Mouse (Mus musculus): ENCODE measurements at regions not wholly inside any gene's neighbourhood (a gene's known extent, or its start where the extent isn't known, plus 50 kb on each side); places are given as distances from the start of the nearest gene placed in this dataset.

DNA sequence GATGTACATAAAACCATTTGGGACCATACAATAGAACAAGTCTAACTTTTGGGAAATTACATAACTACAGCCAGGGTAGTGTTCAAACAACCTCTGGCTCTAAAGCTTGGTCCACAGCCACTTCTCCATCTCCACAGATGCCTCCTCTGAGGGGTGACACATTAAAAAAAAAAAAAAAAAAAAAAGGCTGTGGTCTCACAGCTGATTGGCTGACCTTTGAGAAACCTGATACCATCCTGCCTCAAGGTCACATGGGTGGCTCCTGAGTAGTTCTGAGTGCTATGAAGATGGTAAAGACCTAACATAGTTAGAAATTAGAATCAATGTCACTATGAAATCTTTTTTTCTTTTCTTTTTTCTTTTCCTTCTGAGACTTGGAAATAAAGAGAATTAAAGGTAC lies 102.4 kb downstream of the Tmem182 start:
- no peak for DNase-seq (ENCODE audit: low spot score in 2 of 2)

GRCm38 (mm10) chr1:40913591-40913990 lies 108.2 kb downstream of the Tmem182 start:
- DNase-seq (ENCODE audit: low spot score in 2 of 2), result no peak

- no peak for DNase-seq (ENCODE audit: low spot score in 2 of 2)
These were observed 118.9 kb downstream of the Tmem182 start for GRCm38 (mm10) chr1:40924271-40924670.

- no peak for DNase-seq (ENCODE audit: low spot score in 2 of 2)
These were observed 119.4 kb downstream of the Tmem182 start for GRCm38 (mm10) chr1:40924780-40925179.

GRCm38 (mm10) chr1:40931374-40931773 lies 126.0 kb downstream of the Tmem182 start:
- no peak for DNase-seq (ENCODE audit: low spot score in 2 of 2)

GRCm38 (mm10) chr1:40936729-40937128 lies 131.3 kb downstream of the Tmem182 start:
- no peak for DNase-seq (ENCODE audit: low spot score in 2 of 2)

DNA sequence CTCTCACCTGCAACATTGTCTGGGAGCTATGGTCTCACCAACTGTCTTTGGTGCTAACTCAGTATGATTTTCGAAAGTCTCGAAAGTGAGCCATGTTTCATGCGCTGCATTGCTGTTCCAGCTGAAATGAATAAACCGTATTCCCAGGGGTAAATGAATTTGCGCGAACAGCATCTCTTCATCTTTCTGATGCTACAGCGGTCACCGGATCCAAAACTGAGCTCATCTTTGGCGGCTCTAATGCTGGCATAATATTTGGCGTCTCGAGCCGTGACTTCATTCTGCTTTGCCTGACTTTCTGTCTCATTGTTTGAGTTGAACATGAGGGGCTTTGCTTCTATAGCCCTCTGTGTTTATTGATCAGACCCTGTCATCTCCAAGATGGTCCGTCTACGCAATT lies 137.3 kb downstream of the Tmem182 start:
- no peak for DNase-seq (ENCODE audit: low spot score in 2 of 2)

GRCm38 (mm10) chr1:40943165-40943564 lies 137.8 kb downstream of the Tmem182 start:
- DNase-seq (ENCODE audit: low spot score in 2 of 2), result no peak

- peak in 1 of 2 experiments; percentile 57 for DNase-seq (ENCODE audit: low spot score in 2 of 2)
These were observed 145.2 kb downstream of the Tmem182 start for GRCm38 (mm10) chr1:40950641-40951040.

- DNase-seq (ENCODE audit: low spot score in 2 of 2), result no peak
These were observed 149.3 kb downstream of the Tmem182 start for GRCm38 (mm10) chr1:40954720-40955163.

- no peak for DNase-seq (ENCODE audit: low spot score in 2 of 2)
These were observed 162.5 kb downstream of the Tmem182 start for GRCm38 (mm10) chr1:40967768-40968504.

- DNase-seq (ENCODE audit: low spot score in 2 of 2), result no peak
These were observed 178.4 kb downstream of the Tmem182 start for GRCm38 (mm10) chr1:40983762-40984161.

DNA sequence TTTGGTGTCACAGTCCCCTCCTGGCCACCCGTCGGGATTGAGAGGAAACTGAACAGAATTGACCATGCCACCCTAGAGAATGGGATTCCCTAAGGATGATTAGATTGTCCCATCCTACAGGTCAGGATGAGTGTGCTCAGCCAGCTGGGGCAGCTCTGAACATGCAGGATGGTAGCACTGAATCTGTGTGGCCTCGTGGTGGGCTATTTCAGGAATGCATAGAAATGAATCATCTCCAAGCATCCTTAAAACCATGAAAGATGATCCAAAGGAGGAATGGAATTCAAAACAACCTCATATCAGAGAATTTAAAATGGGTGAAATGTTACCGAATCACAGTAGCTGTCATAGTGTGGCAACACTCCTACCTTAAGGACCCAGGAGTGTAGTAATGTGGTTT lies 187.9 kb downstream of the Tmem182 start:
- DNase-seq (ENCODE audit: low spot score in 2 of 2), result no peak

DNA sequence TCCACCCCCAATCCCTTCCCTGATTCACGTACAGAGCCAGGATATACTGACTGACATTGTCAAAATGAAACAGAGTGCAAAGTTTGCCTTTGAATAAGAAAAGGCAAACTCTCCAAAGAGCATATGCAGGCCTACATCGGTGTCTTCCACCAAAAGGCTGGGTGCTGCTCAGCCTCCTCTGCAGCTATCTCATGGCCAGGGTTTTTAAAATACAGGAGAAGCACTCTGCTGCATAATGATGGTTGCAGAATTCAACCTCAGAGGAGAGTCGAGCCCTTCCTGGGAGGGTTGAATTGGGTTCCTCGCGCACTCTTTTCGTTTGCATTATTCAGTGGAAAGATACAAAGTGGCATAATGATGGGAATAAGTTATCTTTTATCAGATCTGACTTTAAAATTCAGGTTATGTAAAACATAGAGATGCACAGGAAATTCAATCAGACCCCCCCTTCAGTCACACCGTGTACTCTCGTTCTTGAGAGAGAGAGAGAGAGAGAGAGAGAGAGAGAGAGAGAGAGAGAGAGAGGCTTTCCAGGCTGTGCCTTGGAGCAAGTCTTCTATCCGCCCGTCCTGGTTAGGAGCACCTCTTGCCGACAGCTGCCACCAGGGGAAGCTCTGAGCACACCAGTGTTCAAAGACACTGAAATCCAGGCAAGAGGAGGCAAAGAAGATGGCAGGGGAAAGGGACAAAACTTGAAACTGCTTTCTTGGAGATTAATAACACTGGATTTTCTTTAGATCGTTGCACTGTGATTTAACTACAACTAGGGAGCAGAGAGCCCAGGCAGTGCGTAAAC lies 196.0 kb downstream of the Tmem182 start:
- DNase-seq (ENCODE audit: low spot score in 2 of 2), result peak; percentile 49 to 74

GRCm38 (mm10) chr1:41002006-41002405 lies 196.6 kb downstream of the Tmem182 start:
- DNase-seq (ENCODE audit: low spot score in 2 of 2), result no peak

DNA sequence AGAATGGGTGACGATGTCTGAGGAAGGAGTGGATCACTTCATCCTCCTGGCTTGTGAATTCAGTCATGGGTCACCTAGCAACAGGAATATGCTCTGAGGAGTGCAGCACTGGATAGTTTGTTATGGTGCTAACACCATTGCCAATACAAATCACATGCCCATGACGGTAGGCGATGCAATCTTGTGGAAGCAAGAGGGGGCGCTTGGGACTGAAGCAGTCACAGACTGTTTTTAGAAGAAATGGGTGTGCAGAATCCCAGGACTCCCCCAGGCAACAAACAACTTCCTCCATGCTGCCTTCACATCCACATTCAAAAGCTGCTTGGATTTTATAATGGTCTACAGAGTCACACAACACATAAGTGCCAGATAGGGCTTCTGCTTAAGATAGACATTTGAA lies 221.5 kb downstream of the Tmem182 start:
- DNase-seq (ENCODE audit: low spot score in 2 of 2), result peak in 1 of 2 experiments; percentile 12

DNA sequence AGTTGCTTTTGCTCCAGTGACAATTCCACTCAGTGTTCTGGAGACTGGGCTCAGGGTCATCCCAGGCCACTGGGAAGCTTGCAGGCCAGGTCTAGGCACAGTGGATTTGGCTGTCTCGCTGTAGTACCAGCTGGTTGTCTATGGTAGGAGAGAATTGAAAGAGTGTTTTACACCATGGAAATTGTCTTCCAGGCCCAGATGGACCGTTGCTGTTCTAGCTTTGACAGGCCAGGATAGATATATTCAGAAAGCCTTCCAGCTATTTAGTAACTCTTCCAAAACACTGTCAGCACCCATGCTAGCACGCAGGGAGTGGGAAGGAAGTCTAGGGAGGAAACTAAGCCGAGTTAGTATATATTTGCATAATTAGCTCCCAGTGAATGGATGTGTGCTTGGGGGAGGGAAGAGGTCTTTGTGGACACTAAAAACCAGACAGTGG lies 222.2 kb downstream of the Tmem182 start:
- DNase-seq (ENCODE audit: low spot score in 2 of 2), result peak; percentile 61 to 83

- peak in 1 of 2 experiments; percentile 31 for DNase-seq (ENCODE audit: low spot score in 2 of 2)
These were observed 222.6 kb downstream of the Tmem182 start for GRCm38 (mm10) chr1:41028021-41028420.

DNA sequence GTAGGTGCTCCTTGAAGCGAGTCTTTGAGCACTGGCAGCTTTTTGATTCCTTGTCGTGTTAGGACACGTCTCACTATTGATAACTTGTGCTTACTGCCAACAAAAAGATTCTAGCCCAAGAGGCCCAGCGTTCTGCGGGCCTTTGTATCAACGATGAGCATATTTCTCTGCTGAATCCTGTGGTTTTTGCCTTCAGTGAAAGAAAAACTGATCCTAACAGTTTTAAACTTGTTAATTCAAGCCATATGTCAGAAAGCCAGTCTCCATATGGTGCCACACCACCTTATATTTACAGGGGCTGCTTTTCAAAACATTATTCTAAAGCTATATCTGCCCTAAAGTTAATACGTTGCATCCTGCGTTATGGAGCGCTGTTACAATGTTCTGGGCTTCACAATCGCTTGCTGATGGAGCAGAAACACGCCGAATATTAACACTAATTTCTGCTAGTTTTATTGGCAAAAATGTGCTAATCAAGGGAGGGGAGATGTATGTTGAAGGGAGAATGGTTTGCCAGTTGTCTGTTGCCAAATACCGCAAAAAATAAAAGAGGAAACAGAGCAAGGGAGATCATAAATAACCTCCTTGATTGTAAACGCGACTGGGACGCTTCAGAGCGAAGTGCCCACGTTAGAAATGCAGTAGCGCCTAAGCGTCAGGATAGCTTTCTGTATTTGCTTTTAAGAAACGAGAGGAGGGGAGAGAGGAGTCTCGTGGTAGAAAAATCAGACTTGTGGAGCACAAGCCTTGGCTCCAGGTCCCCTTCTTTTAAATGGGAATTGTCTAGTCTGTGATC lies 229.9 kb downstream of the Tmem182 start:
- peak in 1 of 2 experiments; percentile 25 for DNase-seq (ENCODE audit: low spot score in 2 of 2)

GRCm38 (mm10) chr1:41036940-41037339 lies 231.5 kb downstream of the Tmem182 start:
- peak in 1 of 2 experiments; percentile 13 for DNase-seq (ENCODE audit: low spot score in 2 of 2)

GRCm38 (mm10) chr1:41054426-41054955 lies 249.1 kb downstream of the Tmem182 start:
- DNase-seq (ENCODE audit: low spot score in 2 of 2), result no peak

GRCm38 (mm10) chr1:41055761-41056160 lies 250.4 kb downstream of the Tmem182 start:
- no peak for DNase-seq (ENCODE audit: low spot score in 2 of 2)

All from frontal cortex, postnatal 36 days (tissue).